Mouse (Mus musculus): ENCODE measurements around the gene Myl6. TPM values are rescaled to one million over a fixed set of nuclear protein-coding genes. Genes with fewer than 3 reads are reported as not detected.
"Not testable (repeated sequence)": the region's sequence is repeated elsewhere in the genome, so short reads cannot be mapped to it uniquely, and the experiment has no call there.

The Myl6 gene
- total RNA-seq, 4 experiments from 2014 or later, result 125 to 188 (median 158) TPM

DNA sequence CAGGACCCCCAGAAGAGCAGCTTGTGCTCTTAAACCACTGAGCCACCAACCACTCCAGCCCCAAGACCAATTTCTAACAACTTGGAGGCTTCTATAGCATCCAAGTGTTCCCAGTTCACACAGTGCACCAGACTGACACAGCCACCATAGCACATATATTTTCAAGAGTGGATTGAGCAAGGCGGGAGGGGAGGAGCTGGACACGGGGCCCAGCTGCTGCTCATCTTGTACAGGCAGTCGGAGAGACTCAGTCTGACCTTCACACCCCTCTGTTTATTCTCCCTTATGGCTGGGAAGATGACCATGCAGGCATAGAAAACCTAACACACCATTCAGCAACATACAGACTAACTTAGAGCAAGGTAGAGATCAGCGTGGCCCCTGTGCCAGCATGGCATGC, 15.9 kb upstream of the Myl6 start:
- no peak for DNase-seq (ENCODE audit: low spot score in 2 of 2)

DNA sequence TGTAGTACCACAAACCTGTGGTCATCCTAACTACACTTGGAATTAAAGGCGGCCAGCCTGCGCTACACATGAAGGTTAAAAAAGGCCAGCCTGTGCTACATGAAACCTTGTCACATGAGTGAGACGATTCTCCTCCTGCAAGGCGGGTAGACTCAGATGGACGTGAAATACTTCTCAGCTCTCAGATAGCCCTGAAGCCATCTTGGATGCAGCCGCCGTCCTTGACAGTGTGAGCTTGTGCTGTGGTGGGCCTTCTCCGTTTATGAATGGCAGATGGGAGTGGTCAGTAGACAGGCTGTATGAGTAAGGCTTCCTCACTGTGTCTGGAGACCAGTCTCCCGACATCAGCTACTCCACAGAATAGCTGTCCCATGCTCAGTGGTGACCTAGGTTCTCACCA, 15.3 kb upstream of the Myl6 start:
- no peak for DNase-seq (ENCODE audit: low spot score in 2 of 2)

DNA sequence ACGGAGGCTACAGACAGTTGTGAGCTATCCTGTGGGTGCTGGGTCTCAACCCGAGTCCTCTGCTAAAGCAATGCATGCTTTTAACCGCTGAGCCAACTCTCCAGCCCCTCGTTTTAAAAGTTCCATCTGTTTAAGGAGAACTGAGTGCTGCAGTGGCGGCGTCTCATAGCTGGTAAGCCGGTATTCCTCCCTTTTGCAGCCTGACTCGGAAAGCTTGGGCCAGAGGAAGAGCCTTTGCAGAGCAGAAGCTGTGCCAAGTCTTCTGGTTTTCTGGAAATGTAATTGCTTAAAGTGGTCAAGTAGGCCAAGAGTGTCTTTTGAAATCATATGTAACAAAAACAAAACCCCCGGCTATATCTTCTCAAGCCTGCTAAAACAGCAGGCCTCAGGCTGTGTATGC, 14.3 kb upstream of the Myl6 start:
- no peak for DNase-seq (ENCODE audit: low spot score in 2 of 2)

DNA sequence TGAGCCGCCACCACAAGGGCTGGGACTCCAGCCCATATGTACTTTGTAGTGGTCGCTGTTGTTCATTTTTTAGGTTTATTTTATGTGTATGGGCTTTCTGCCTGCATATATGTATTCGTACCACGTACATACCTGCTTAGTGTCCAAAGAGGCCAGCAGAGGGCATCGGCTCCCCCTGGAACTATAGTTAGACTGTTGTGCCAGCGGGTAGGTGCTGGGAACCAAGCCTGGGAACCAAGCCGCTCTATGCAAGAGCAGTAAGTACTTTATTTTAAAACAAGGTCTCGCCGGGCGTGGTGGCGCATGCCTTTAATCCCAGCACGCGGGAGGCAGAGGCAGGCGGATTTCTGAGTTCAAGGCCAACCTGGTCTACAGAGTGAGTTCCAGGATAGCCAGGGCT, 12.0 kb upstream of the Myl6 start:
- DNase-seq (ENCODE audit: low spot score in 2 of 2), result no peak

DNA sequence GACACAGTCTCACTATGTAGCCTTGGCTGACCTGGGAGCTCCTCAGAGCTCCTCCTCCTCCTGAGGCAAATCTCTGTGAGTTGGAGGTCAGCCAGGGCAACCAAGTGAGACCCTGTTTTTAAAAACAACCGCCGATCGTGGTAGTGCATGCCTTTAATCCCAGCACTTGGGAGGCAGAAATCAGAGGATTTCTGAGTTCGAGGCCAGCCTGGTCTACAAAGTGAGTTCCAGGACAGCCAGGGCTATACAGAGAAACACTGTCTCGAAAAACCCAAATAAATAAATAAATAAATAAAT, 11.4 kb upstream of the Myl6 start:
- not testable (repeated sequence) for DNase-seq (ENCODE audit: low spot score in 2 of 2)

DNA sequence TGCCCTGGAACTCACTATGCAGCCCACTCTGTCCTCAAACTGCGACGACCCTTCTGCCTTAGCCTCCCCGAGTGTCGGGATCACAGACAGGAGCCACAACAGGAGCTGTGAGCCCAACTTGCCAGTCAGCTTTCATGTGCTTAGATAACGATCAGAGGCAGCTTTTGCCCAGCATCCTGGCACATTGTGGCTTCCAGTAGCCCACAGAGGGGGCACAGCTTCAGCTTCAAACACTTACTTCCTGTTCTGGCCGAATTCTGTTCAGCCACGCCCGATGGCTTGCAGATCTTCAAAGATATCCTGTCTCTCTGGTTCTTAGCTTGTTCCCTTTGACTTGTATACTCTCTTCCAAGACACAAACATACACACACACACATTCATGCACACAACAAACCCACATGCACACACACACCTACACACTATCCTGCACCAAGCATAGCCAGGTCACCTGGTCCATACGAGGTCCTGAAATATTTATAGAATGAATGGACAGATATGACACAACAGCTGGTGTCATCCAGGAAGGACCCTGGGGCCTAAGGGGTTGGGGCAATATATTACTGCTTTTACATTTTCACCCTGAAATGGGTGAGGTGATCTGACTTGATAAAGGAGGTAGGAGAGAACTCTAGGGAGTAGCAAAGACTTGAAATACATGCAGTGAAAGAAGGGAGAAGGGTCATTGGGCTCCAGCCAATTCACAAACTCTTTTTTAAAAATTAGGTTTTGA, 10.9 kb upstream of the Myl6 start:
- no peak for DNase-seq (ENCODE audit: low spot score in 2 of 2)

DNA sequence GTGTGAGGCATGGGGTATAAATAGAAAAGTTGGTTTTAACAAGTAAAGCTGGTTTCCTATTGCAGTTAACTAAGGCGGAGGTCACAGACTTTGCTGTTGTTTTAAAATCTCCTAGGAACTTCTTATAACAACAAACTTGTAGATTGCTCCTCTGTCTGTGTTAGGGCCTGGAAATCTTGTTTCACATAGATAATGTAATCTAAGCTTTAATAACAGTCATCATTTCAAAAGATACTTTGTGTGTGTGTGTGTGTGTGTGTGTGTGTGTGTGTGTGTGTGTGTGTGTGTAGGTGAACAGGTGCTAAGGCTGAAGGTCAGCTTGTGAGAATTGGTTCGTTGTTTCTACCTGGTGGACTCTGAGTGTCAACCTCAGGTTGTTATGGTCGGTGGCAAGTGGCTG, 10.1 kb upstream of the Myl6 start:
- no peak for DNase-seq (ENCODE audit: low spot score in 2 of 2)

DNA sequence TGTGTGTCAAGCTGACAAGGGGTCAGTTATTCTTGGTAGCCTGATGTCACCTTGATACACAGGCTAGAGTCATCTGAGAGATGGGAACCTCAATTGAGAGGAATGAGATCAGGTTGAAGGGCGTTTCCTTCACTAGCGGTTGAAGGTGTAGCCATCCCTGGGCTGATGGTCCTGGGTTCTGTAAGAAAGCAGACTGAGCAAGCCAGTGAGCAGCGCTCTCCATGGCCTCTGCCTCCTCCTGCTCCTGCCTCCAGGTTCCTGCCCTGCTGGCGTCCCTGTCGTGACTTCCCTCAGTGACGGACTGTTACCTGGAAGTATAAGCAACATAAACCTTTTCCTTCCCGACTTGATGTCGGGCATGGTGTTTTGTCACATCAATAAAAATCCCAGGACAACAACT, 9.6 kb upstream of the Myl6 start:
- DNase-seq (ENCODE audit: low spot score in 2 of 2), result no peak

DNA sequence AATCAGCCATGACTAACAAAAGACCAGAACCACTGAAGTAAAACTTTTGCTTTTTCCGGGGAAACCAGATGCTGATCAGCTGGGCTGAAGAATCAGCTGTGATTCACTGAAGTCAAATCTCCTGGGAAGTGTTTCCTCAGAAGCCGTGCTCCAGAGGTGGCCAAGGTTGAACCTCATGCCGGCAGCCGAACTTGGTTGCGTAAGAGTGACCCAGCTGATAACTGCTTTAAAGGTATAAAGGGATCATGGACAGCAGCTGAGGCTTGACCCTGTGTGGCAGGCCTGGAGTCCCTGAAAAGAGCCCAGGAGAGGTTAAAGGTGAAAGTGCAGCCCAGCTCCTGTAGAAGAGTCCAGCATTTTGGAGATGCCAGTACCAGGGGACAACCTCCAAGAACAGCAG, 8.4 kb upstream of the Myl6 start:
- DNase-seq (ENCODE audit: low spot score in 2 of 2), result peak in 1 of 2 experiments; percentile 57

DNA sequence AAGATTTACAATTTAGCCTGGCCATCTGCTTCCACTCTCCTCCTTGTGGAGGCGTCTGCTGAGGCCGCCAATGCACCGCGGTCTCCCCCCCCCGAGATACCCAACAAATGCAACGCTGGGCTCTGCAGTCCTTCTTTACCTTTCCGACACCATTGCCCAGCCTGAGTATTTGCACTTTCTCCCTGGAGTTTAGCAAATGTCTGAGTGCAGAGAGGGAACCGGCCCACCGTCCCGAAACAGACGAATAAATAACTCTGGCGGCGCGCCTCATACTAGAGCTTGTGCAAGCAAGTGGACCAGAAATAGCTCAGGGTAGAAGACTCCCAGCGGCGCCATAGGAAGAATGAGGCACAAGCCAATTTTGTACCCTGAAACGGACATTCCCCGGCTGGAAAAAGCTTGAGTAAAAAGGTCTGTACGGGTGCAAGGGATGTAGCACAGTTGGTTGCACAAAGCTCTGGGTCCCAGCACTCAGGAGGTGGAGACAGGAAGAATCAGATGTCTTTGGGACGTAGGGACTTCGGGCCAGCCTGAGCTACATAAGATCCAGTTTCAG, 5.2 kb upstream of the Myl6 start:
- DNase-seq (ENCODE audit: low spot score in 2 of 2), result peak; percentile 69 to 79

DNA sequence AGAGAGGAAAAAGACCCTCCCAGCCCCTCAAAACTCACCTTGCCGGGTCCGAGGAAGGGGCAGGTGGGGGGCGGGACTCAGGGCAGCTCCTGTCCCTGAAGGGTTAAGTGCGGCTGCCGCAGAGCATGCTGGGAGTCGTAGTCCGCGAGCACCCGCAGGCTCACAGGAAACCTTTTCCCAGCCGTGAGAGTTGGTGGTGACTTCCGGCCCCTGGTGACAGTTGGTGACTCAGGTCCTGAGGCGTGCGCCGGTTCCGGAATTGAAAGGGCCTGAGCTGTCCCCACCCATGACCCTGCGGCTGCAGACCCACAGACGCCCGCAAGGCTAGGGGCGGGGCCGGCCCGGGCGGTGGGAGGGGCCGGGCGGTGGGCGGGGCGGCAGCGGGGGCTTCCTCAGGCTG, 4.6 kb upstream of the Myl6 start, which contains the start of gene Myl6b:
TSS of gene Myl6b (minus strand) at position 96 of the 400 bp plus-strand sequence.
- peak; percentile 94 to 97 for DNase-seq (ENCODE audit: low spot score in 2 of 2)

DNA sequence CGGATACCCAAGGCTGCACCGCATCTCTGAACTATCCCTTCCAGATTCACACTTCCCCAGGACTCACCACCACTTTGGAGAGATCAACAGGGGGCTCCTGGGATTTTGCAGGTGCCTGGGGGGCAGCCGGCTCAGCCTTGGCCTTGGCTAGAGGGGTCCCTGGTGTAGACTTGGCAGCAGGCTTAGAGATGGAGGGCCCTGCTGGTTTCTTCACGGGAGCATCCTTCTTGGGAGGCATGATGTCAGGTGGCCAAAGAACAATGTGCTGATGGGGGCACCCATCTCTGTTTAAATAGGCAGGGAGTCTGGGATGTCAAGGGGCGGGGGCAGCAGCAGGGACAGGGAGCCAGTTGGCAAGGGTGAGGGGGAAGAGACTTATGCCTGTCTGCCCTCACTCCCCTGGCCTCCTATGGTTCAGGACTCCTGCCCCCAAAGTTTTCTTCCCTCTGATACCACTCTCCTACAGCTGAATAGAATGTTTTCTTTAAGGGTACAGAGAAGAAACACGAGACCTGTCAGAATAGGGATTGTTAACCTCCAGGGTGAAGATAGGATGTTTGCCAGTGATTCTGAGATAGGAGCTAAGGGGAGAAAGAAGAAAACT, 3.3 kb upstream of the Myl6 start:
- no peak for DNase-seq (ENCODE audit: low spot score in 2 of 2)

DNA sequence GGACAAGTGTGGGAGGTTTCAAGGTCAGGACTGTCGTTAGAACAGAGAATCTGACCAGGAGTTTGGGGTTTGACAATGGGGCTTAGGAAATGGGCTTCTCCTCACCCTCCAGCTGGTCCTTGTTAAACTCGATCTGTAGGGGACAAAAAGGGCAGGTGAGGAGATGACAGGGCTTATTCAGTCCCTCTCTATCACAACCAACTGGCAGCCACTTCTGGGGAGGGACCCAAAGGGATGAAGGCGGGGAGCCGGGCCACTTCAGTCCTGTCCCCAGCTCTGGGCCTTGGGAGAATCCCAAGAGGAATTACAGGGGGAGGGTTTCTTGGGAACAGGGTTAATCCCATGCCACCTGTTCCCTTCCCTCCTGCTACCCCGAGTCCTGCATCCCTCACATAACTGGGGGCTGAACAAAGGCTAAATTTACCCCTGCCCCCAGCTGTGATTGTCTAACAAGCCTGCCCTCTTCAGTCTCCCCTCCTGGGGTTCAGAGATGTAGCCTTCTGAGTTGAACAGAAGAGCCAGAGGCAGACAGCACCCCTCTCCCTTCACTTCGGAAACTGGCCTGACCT, 2.6 kb upstream of the Myl6 start:
- no peak for DNase-seq (ENCODE audit: low spot score in 2 of 2)

DNA sequence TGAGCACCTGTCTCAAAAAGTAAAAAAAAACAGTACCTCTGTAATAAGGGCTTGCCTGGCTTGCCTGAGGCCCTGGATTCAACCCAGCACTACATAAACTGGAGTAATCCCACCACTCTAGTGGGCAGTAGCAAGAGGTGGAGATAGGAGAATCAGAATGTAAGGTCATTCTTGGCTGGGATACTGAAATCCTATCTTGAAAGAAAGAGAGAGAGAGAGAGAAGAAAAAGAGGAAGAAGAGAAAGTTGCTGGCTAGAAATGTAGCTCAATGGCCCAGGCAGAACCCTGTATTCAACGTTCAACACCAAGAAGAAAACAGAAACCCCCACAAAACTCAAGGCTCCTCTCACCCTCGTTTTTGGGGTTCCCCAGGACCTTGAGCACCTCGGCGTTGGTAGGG, 2.0 kb upstream of the Myl6 start:
- no peak for DNase-seq (ENCODE audit: low spot score in 2 of 2)

DNA sequence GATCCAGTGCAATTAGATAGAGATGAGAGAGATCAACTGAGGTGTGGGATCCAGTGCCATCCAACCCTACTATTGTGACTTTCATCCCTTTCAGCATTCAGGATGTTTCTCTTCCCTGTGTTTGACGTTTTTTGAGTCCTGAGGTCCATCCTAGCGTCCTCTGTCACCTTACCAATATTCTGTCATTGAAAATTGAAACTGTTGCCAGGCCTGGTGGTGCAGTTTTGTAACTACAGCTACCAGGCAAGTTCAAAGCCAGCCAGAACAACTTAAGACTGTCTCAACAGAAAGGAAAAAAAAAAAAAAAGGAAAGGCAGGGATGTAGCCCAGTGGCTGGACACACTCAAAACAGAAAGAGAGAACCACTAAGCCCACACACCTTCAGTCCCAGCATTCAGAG, 1.3 kb upstream of the Myl6 start:
- DNase-seq (ENCODE audit: low spot score in 2 of 2), result no peak

DNA sequence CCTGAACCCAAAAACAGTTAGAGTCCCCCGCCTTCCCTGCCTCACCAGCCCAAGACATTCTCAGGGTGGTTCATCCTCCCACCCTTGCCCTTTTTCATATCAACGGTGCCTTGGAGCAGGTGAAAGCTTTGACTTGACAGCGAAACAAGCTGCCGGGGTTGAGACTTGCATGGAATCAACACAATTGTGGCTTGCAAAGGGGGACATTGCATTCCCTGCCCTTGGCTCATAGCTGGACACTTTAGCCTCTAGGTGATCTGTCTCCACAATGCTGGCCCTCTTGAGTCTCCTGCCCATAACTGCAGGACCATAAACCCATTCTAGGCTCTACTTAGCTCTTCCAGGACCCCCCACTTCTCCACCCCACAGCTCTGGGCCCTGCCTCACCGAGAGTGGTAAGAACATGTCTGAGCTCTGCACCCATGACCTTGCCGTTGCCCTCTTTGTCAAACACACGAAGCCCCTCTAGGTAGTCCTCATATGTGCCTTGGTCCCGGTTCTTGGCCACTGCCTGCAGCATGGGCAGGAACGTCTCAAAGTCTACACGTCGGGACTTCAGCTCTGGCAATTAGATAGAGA, 811 bp upstream of the Myl6 start:
- DNase-seq (ENCODE audit: low spot score in 2 of 2), result no peak

DNA sequence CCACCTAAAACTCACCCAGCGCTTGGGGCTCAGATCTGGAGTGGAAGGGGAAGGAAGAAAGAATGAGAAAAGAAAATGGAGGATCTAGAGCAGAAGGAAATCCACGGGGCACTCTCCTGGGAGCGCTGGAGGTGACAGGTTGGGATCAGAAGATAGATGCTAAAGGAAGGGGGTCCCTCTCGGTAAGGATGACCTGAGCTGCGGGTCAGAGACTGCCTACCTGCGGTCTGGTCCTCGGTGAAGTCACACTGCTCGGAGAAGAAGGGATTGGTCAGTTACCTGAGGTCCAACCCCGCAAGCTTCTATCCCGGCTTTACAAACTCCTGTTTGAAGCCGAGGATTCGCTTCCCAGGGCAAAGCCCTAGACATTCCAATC, 638 bp downstream of the Myl6 start:
- DNase-seq (ENCODE audit: low spot score in 2 of 2), result no peak

DNA sequence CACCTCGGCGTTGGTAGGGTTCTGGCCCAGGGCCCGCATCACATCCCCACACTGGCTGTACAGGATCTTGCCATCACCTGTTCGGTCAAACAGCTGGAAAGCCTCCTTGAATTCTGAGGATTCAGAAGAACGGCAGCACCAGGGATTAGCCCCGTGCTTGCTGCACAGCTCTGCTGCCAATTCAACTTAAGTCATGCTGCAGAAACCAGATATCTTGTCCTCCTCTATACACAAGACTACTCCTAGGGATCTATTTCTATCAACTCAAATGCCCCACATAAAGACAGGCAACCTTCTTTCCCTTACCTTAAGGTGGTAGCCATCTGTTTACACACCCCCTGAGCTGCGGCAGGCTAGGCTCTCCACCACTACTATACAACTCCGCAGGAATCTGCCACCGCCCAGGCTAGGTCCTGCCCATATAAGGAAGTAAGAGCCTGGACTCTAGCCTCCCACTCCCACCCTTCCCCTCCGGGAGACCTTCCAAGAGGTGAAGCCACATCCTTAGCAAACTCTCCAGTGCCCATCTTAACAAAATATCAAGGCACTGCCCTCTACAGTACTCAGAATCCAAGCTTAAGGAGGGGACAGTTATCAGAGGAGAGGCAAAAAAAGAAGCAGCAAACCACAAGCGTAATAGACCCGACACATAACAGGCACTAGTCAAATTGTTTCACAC, 1.2 kb downstream of the Myl6 start:
- DNase-seq (ENCODE audit: low spot score in 2 of 2), result peak; percentile 42 to 53

DNA sequence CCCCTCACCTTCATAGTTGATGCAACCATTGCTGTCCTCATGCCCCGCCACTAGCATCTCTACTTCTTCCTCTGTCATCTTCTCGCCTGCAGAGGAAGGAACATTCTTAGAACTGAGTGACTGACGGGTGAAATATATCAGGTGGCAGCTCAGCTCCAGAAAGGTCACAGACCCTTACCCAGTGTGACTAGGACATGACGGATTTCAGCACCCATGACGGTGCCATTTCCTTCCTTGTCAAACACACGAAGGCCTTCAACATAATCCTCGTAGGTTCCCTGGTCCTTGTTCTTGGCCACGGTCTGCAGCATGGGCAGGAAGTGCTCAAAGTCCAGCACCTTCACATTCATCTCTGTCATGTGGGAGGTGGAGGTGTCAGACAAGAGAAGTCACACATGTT, 1.9 kb downstream of the Myl6 start:
- DNase-seq (ENCODE audit: low spot score in 2 of 2), result not testable (repeated sequence)

DNA sequence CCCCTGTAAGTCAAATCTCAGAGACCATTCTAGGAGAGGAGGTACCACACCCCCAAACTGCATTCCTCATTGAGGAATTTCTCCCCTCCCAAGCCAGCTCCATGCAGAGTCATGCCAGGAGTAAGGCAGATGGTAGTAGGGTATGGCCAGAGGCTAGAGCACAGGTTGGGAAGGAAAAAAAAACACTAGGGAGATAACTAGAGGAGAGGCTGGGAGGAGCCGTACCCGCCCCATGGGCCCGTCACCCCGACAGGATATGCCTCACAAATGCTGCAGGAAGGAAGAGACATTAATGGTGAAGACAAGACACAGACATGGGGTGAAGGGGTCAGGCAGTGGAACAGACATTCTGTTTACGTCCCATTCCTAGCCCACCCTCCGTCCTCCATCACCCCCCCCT, 2.5 kb downstream of the Myl6 start:
- DNase-seq (ENCODE audit: low spot score in 2 of 2), result no peak

DNA sequence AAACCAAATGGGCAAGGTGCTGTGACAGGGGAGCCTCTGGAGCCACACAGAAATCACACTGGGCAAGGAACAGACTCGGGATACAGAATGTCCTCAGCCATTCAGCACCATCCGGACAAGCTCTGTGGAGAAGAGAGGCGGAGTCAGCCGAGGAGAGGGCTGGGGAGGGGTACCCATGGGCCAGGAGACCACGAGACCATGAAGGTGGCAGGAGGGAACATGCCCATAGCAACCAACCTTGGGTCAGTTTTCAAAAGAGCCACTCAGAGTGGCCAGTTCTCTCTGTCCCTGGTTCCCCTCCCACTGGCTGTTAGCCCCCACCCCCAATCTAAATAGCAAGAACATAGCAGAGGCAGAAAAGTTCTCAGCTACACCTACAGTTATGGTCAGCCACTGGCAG, 3.0 kb downstream of the Myl6 start:
- DNase-seq (ENCODE audit: low spot score in 2 of 2), result no peak

DNA sequence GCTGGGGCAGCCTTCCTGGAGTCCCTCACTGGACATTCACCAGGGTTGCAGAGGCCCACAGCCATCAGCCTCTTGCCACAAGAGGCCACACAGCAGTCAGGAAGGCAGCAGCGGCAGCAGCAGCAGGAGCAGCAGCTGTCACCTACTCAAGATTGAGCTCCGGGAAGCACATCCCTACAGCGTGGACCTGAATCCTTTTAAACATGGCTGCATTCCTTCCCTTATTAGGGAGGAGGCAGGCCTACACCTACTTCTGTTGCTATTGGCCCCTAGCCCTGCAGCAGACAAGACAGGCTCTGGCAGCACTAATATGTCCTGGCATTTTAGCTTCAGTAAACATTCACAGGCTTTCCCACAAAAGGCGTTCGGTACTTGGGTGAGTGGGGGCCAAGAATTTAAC, 3.7 kb downstream of the Myl6 start:
- no peak for DNase-seq (ENCODE audit: low spot score in 2 of 2)

Measured in gastrocnemius, adult 8-10 months (tissue).